Mouse (Mus musculus) lung, postnatal 0 days (tissue): ENCODE measurements around the gene Hist1h2ao. TPM values are rescaled to one million over a fixed set of nuclear protein-coding genes. Genes with fewer than 3 reads are reported as not detected.
"Not testable (repeated sequence)": the region's sequence is repeated elsewhere in the genome, so short reads cannot be mapped to it uniquely, and the experiment has no call there.

Experiments used
- ATAC-seq: fragments of 200-750 bp; cut with Nextera tagmentation; 2 replicates; pipeline ENCODE4 v1.8.0; 2017; ENCODE audit warnings: moderate library complexity
- DNase-seq: peaks from one replicate; pipeline ENCODE4 v3.0.0-alpha.2; 2016; ENCODE audit warnings: low spot score
- H3K27ac ChIP-seq: fragments of 300-500 bp; sonication (generic); 2 replicates; pipeline ENCODE4 v1.5.1; 2014; ENCODE audit warnings: antibody characterized with exemption, mild to moderate bottlenecking, low read length, mixed read lengths
- H3K27me3 ChIP-seq: fragments of 300-500 bp; sonication (generic); replicated peaks from 2 replicates; pipeline ENCODE4 v1.6.1; 2014; ENCODE audit warnings: low read length, mixed read lengths; ENCODE audit not compliant: insufficient read depth
- H3K36me3 ChIP-seq: fragments of 300-500 bp; sonication (generic); 2 replicates; pipeline ENCODE4 v1.6.1; 2014; ENCODE audit warnings: low read length, mixed read lengths; ENCODE audit not compliant: insufficient read depth
- H3K4me1 ChIP-seq: fragments of 300-500 bp; sonication (generic); 2 replicates; pipeline ENCODE4 v1.6.1; 2014; ENCODE audit warnings: antibody characterized with exemption, low read depth, low read length, mixed read lengths; ENCODE audit not compliant: insufficient read depth
- H3K4me2 ChIP-seq: fragments of 300-500 bp; sonication (generic); replicated peaks from 2 replicates; pipeline ENCODE4 v1.6.1; 2014; ENCODE audit warnings: low read depth, mild to moderate bottlenecking, low read length, moderate library complexity, mixed read lengths
- H3K4me3 ChIP-seq: fragments of 300-500 bp; sonication (generic); 2 replicates; pipeline ENCODE4 v1.5.1; 2014; ENCODE audit warnings: low read depth, low read length
- H3K9ac ChIP-seq: fragments of 300-500 bp; sonication (generic); replicated peaks from 2 replicates; pipeline ENCODE4 v1.6.1; 2014; ENCODE audit warnings: low read depth, mild to moderate bottlenecking
- H3K9me3 ChIP-seq: fragments of 300-500 bp; sonication (generic); 2 replicates; pipeline ENCODE4 v1.6.1; 2016; ENCODE audit warnings: low read length, mixed read lengths
- CTCF ChIP-seq: IDR thresholded peaks from 2 replicates; pipeline ENCODE4 v1.5.1; 2016; ENCODE audit warnings: antibody characterized with exemption, mild to moderate bottlenecking
- EP300 ChIP-seq: IDR thresholded peaks from 2 replicates; pipeline ENCODE4 v1.6.1; 2016; ENCODE audit warnings: antibody characterized with exemption, mild to moderate bottlenecking, control low read depth
- WGBS: fragments of 180-500 bp; shearing (Covaris S2); extraction: QIAGEN DNeasy Blood & Tissue Kit; methylation state at CpG from one replicate; pipeline ENCODE4 v1.1.7; 2014; 5-methylcytosine and 5-hydroxymethylcytosine counted together
- polyA plus RNA-seq: library from polyadenylated mRNA; unstranded; fragments of >200 nt; fragmentation: Nextera tagmentation; extraction: Ambion mirVana; gene quantifications from 2 replicates; pipeline ENCODE4 v1.2.1, GENCODE M21; 2015

Hist1h2ao gene
- polyA plus RNA-seq, 1 experiment from 2014 or later = not detected

DNA sequence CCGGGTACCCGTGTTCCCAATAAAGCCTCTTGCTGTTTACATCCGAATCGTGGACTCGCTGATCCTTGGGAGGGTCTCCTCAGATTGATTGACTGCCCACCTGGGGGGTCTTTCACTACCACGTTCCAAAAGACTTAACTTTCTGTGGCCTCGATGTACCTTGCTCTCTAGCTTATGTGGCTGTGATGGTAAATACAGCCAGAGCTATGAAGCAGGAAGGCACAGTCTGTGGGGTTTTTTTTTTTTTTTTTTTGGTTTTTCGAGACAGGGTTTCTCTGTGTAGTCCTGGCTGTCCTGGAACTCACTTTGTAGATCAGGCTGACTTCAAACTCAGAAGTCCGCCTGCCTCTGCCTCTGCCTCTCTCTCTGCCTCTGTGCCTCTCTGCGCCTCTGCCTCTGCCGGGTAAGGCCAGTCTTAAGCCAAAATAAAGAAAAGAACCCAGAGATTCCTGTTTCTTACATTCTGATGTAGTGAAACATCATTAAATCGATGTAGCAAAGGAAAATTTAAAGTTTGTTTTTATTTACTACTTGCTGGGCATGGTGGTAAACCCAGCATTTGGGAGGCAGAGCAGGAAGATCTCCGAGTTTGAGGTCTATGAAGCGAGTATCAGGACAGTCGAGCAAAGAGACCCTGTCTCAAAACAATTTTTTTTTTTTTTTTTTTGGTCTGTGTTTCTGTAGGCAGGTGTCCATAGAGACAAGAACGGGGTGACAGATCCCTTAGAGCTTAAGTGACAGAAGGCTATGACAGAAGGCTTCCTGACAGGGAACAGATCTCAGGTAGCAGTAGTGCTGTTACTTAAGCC is 10.0 kb downstream of the Hist1h2ao start:
- WGBS = 67% methylated on average over 4 of the region's 16 CpGs
- DNase-seq, H3K4me3 ChIP-seq, H3K9me3 ChIP-seq, H3K4me1 ChIP-seq, ATAC-seq, H3K27me3 ChIP-seq, H3K36me3 ChIP-seq, H3K9ac ChIP-seq, H3K27ac ChIP-seq, H3K4me2 ChIP-seq: not testable (repeated sequence)

DNA sequence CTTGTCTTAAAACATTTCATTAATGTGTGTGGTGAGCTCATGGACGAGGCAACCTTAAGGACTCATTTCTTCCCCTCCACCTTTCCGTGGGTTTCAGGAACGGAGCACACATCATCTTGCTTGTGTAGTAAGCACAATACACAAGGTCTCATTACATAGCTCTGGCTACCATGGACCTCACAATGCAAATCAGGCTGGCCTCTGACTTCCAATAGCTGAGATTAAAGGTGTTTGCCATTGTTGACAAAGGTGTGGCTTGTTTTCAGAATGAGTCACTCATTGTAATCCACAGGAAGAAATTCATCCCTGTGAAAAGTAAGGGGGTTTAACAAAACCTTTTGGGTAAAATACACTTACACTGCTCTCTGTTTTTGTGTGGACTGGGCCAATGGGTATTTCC is 18.2 kb downstream of the Hist1h2ao start:
- H3K4me2 ChIP-seq = no peak overlapping the region
- H3K36me3 ChIP-seq = no peaks in the 10 kb centered on the region
- H3K27ac ChIP-seq = no peak overlapping the region
- H3K27me3 ChIP-seq = no peaks in the 10 kb centered on the region
- TF ChIP-seq CTCF = no peak
- no peak overlapping the region for H3K9ac ChIP-seq
- 80% methylated on average over 3 of the region's 3 CpGs for WGBS
- ATAC-seq (no peak), DNase-seq (no peak)
- H3K9me3 ChIP-seq = no peaks in the 10 kb centered on the region
- no peak overlapping the region for H3K4me3 ChIP-seq
- H3K4me1 ChIP-seq = no peaks in the 10 kb centered on the region

DNA sequence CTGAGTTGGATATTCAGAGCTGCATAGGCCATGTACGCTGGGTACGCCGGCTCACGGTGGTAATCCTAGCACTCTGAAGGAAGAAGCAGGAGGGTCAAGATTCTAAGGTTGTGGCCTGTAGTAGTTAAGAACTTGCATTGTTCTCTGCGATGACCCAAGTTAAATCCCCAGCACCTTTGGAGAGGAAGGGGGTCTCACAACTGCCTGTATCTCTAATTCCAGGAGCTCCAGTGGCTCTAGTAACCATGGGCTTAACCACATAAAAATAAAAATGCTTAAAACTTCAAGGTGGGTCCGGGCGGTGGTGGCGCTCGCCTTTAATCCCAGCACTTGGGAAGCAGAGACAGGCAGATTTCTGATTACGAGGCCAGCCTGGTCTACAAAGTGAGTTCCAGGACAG is 20.1 kb downstream of the Hist1h2ao start:
- H3K4me3 ChIP-seq = no peak overlapping the region
- no peak overlapping the region for H3K27ac ChIP-seq
- no peak overlapping the region for H3K9ac ChIP-seq
- WGBS = 86% methylated on average over 10 of the region's 10 CpGs
- no peaks in the 10 kb centered on the region for H3K4me1 ChIP-seq
- no peaks in the 10 kb centered on the region for H3K36me3 ChIP-seq
- no peak for TF ChIP-seq EP300
- no peak for TF ChIP-seq CTCF
- H3K27me3 ChIP-seq = no peaks in the 10 kb centered on the region
- no peak overlapping the region for H3K4me2 ChIP-seq
- DNase-seq = no peak
- no peak for ATAC-seq
- H3K9me3 ChIP-seq = no peaks in the 10 kb centered on the region

DNA sequence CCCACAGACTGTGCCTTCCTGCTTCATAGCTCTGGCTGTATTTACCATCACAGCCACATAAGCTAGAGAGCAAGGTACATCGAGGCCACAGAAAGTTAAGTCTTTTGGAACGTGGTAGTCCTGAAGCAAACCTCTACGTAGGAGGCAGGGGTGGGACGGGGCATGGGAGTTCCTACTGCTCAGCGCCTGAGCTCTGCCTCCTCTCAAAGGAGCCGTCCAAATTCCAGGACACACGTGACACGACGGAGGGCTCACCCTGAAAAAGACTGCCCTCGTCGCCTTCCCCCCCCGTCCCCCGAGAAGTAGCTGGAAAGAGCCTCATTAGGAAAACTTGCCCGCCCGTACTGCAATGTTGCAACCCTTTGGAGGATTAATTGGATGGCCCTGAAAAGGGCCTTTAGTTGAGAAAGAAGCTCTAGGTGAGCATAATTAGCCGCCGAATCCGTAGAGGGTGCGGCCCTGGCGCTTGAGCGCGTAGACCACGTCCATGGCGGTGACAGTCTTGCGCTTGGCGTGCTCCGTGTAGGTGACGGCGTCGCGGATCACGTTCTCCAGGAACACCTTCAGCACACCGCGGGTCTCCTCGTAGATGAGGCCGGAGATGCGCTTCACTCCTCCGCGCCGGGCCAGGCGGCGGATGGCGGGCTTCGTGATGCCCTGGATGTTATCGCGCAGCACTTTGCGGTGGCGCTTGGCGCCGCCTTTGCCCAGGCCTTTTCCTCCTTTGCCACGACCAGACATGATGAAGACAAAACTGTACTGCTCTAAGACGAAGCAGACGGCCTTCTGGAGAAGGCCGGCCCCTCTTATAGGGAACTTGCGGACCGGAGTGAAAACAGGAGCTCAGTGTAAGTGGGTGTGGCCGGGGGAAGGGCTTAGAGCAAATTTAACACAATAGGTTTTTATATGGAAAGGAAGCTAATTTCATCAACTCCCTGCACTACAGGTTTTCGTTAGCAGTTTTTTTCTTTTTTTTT is 21.4 kb downstream of the Hist1h2ao start, which contains the start of gene Hist1h4n:
TSS of gene Hist1h4n (minus strand) at position 779 of the 977 bp plus-strand sequence.
- not testable (repeated sequence) for H3K27me3 ChIP-seq, DNase-seq, H3K9me3 ChIP-seq, H3K4me1 ChIP-seq, H3K9ac ChIP-seq, H3K36me3 ChIP-seq, H3K4me3 ChIP-seq, H3K27ac ChIP-seq, H3K4me2 ChIP-seq
- peak; percentile 81 for ATAC-seq
- 0% methylated on average over 15 of the region's 58 CpGs for WGBS

DNA sequence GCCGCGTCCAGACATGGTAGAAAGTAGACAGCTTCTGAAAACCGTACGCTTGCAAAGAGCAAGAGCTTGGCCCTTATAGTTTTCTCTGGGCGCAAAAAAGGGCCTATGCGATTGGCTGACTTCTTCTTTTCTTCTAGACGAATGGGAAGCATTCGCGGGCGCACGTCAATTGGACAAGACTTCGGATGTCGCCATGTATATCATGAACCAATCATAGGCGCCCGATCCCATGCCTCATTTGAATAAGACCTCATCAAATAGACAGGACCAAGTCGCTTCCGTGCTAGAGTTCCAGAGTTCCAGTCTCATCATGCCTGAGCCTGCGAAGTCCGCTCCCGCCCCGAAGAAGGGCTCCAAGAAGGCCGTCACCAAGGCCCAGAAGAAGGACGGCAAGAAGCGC is 23.2 kb downstream of the Hist1h2ao start, which contains the start of the genes Hist1h2ap and Hist1h2br:
TSS of gene Hist1h2ap (minus strand) at position 47 of the 400 bp plus-strand sequence.
TSS of gene Hist1h2br (plus strand) at position 283 of the 400 bp plus-strand sequence.
- not testable (repeated sequence) for H3K4me3 ChIP-seq, H3K4me2 ChIP-seq, H3K9me3 ChIP-seq, H3K36me3 ChIP-seq, DNase-seq, H3K27me3 ChIP-seq, H3K4me1 ChIP-seq, H3K27ac ChIP-seq, H3K9ac ChIP-seq
- ATAC-seq = peak; percentile 94
- WGBS = no CpG with 5 or more reads among the region's 24 CpGs

DNA sequence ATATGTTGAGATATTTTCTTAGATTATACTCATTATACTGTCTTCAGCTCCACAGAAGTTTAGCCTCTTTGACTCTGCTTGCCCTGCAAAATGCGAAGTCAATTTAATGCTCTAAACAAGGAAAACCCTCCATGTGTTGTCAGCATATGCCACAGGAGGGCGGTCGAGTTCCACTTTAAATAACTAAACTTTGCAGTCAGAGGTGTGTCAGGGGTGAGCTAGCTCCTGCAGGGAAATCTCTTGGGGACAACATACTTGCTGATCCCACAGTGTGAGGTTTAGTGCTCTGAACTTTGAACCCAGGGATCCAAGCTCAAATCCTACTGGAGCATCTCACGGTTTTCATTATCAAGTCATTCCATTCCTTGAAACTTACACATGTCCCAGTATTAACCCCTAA is 30.2 kb downstream of the Hist1h2ao start:
- ATAC-seq = peak; percentile 81
- WGBS = no CpG with 5 or more reads among the region's 4 CpGs
- not testable (repeated sequence) for DNase-seq

DNA sequence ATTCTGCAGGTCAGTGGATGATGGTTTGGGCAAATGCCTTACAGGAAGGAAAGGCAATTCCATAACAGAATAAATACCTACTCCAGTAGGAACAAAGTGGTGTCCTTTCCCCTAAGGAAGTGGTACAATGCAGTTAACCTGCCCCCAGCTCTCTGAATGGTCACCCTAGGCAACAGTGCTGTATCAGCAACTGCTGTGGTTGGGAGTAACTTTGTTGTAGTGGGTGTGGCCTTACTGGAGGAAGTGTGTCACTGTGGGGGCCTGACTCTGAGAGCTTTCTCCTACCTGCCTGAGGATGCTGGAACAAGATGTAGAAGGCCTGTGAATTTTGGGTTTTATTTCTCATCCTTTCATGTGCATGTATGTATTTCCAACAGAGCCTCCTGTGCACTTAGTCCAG is 36.1 kb downstream of the Hist1h2ao start:
- not testable (repeated sequence) for H3K9ac ChIP-seq, H3K4me2 ChIP-seq, H3K27ac ChIP-seq, ATAC-seq, H3K4me1 ChIP-seq, H3K9me3 ChIP-seq, H3K27me3 ChIP-seq, H3K36me3 ChIP-seq, DNase-seq, H3K4me3 ChIP-seq

More for the DNA sequence above, 30.2 kb downstream of the Hist1h2ao start:
- H3K36me3 ChIP-seq, H3K4me3 ChIP-seq, H3K4me1 ChIP-seq, H3K27me3 ChIP-seq, H3K27ac ChIP-seq, H3K9ac ChIP-seq, H3K9me3 ChIP-seq, H3K4me2 ChIP-seq: not testable (repeated sequence)
